Mouse (Mus musculus) stomach, embryonic 14.5 days (tissue): ENCODE results near the gene Rfc4. TPM values are rescaled to one million over a fixed set of nuclear protein-coding genes. Genes with fewer than 3 reads are reported as not detected.

Experiments
- microRNA-seq: library from miRNA; unstranded; fragments of <30 nt; microRNA quantifications from one replicate; pipeline ENCODE4, GENCODE M21; 2016
- polyA plus RNA-seq: library from polyadenylated mRNA; unstranded; fragments of >200 nt; fragmentation: Nextera tagmentation; extraction: Ambion mirVana; gene quantifications from 2 replicates; pipeline ENCODE4 v1.2.1, GENCODE M21; 2014

The Rfc4 gene
- polyA plus RNA-seq, 1 experiment from 2014 or later = 121 TPM

Small RNA genes within 50 kb of the gene (microRNA-seq; reads per million reads assigned to microRNA genes)
- 1.0 reads per million for gene Gm49346

Other genes starting within 250 kb of the Rfc4 start
- 0.21 and 1.3 TPM in 2 replicates for gene Ahsg, start 236.5 kb downstream of the Rfc4 start, polyA plus RNA-seq
- gene Fetub, start 209.4 kb downstream of the Rfc4 start, polyA plus RNA-seq = 0.16 and 0.48 TPM in 2 replicates
- gene Hrg, start 176.7 kb downstream of the Rfc4 start, polyA plus RNA-seq = not detected in 2 replicates
- not detected in 2 replicates for gene Kng2, start 98.3 kb downstream of the Rfc4 start, polyA plus RNA-seq
- 0.13 and 0.59 TPM in 2 replicates for gene Kng1, start 69.9 kb downstream of the Rfc4 start, polyA plus RNA-seq
- gene Eif4a2, start 20.3 kb downstream of the Rfc4 start, polyA plus RNA-seq = 270 and 285 TPM in 2 replicates
- not detected in 2 replicates for gene Adipoq, start 18.8 kb upstream of the Rfc4 start, polyA plus RNA-seq
- gene St6gal1, start 97.0 kb upstream of the Rfc4 start, polyA plus RNA-seq = 25.6 and 25.7 TPM in 2 replicates